Mouse (Mus musculus): ENCODE data around the gene Ahcyl2. TPM values are rescaled to one million over a fixed set of nuclear protein-coding genes. Genes with fewer than 3 reads are reported as not detected.

The Ahcyl2 gene
- total and polyA plus RNA-seq, 3 experiments = 50.0 to 204 (median 184) TPM

DNA sequence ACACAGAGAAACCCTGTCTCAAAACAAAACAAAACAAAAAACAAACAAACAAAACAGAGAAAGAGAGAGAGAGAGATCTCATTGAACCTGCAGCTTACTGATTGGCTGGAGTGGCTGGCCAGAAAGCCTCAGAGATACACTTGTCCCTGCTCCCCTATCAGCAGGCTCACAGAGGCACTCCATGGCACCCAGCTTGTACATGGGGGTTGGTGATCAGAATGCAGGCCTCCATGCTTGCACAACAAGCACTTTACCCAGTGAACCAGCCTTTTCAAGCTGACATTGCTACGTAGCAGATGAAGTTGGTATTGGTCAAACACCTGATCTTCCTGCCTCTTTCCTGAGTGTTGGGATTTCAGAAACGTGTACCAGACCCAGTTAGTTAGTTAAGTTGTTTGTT lies 105.8 kb downstream of the Ahcyl2 start:
- Histone ChIP-seq H3K27ac (ENCODE audit: insufficient read depth, low read depth) (no peak overlapping the region), H3K79me2 (replicated peaks; ENCODE audit: control insufficient read depth, extremely low read depth, insufficient read depth, poor library complexity, severe bottlenecking) (no peaks in the 10 kb centered on the region), H3K27me3 (replicated peaks) (no peaks in the 10 kb centered on the region), H3K36me3 (replicated peaks in 1 of 2; ENCODE audit: control insufficient read depth in 1 of 2, insufficient read depth in 1 of 2, low read length in 1 of 2) (peaks cover 17 to 87% of the 10 kb centered on the region in 2 experiments), H3K4me3 (replicated peaks in 1 of 3; ENCODE audit: low read depth in 2 of 3, low read length in 2 of 3, poor library complexity in 1 of 3) (no peak overlapping the region), H3K4me2 (ENCODE audit: insufficient read depth, low read depth, poor library complexity, severe bottlenecking) (no peak overlapping the region), H3K4me1 (ENCODE audit: control insufficient read depth in 1 of 2, insufficient read depth in 2 of 2) (peaks cover 0 to 9% of the 10 kb centered on the region in 2 experiments; a peak in 1 of 4 replicates), H3K9me3 (replicated peaks; ENCODE audit: low read length) (peaks cover 4% of the 10 kb centered on the region), H3K9ac (ENCODE audit: insufficient read depth, low read depth) (no peak overlapping the region)
- dilution Hi-C loops (cut with MboI; ENCODE audit: extremely low pct_ligation_motif_present, extremely low pct_unique_long_range_greater_than_20kb, low sequenced_read_pairs) (no loop called here), in situ Hi-C loops (cut with MboI; ENCODE audit: low pct_ligation_motif_present, low pct_unique_long_range_greater_than_20kb, low sequenced_read_pairs) (no loop called here)
- DNase-seq (ENCODE audit: extremely low read depth) = no peak
- TF ChIP-seq BHLHE40 (IDR thresholded peaks at IDR 0.05; ENCODE audit: low read depth, low read length) (no peak), HCFC1 (IDR thresholded peaks at IDR 0.05; ENCODE audit: low read depth, low read length) (no peak), MAFK (IDR thresholded peaks at IDR 0.05; ENCODE audit: insufficient replicate concordance, low read length) (no peak), NRF1 (IDR thresholded peaks at IDR 0.05; ENCODE audit: low read depth, low read length) (no peak), ZMIZ1 (IDR thresholded peaks at IDR 0.05; ENCODE audit: low read depth, low read length) (no peak), MEF2A (IDR thresholded peaks at IDR 0.05; ENCODE audit: borderline replicate concordance, low read depth, low read length) (no peak)

GRCm38 (mm10) chr6:29875576-29875975 lies 107.8 kb downstream of the Ahcyl2 start:
- Histone ChIP-seq H3K9ac (ENCODE audit: insufficient read depth, low read depth) (no peak overlapping the region), H3K9me3 (replicated peaks; ENCODE audit: low read length) (no peaks in the 10 kb centered on the region), H3K27ac (ENCODE audit: insufficient read depth, low read depth) (no peak overlapping the region), H3K36me3 (replicated peaks in 1 of 2; ENCODE audit: control insufficient read depth in 1 of 2, insufficient read depth in 1 of 2, low read length in 1 of 2) (peaks cover 20 to 90% of the 10 kb centered on the region in 2 experiments), H3K27me3 (replicated peaks) (no peaks in the 10 kb centered on the region), H3K4me2 (ENCODE audit: insufficient read depth, low read depth, poor library complexity, severe bottlenecking) (no peak overlapping the region), H3K4me3 (replicated peaks in 1 of 3; ENCODE audit: low read depth in 2 of 3, low read length in 2 of 3, poor library complexity in 1 of 3) (no peak overlapping the region), H3K79me2 (replicated peaks; ENCODE audit: control insufficient read depth, extremely low read depth, insufficient read depth, poor library complexity, severe bottlenecking) (no peaks in the 10 kb centered on the region), H3K4me1 (ENCODE audit: control insufficient read depth in 1 of 2, insufficient read depth in 2 of 2) (peaks cover 0 to 21% of the 10 kb centered on the region in 2 experiments; a peak in 2 of 4 replicates)
- dilution Hi-C loops (cut with MboI; ENCODE audit: extremely low pct_ligation_motif_present, extremely low pct_unique_long_range_greater_than_20kb, low sequenced_read_pairs) (no loop called here), in situ Hi-C loops (cut with MboI; ENCODE audit: low pct_ligation_motif_present, low pct_unique_long_range_greater_than_20kb, low sequenced_read_pairs) (no loop called here)
- DNase-seq (ENCODE audit: extremely low read depth) = no peak
- TF ChIP-seq ZNF384 (IDR thresholded peaks at IDR 0.05; ENCODE audit: low read depth, low read length) = no peak
- TF ChIP-seq CTCF (conservative IDR thresholded peaks at IDR 0.05 in 1 of 2, IDR thresholded peaks at IDR 0.05 in 1 of 2; ENCODE audit: low read depth in 2 of 2, low read length in 2 of 2) = no peak
- no peak for TF ChIP-seq MEF2A (IDR thresholded peaks at IDR 0.05; ENCODE audit: borderline replicate concordance, low read depth, low read length)
- TF ChIP-seq RCOR1 (conservative IDR thresholded peaks at IDR 0.05; ENCODE audit: low read depth, low read length) = no peak
- no peak for TF ChIP-seq NRF1 (IDR thresholded peaks at IDR 0.05; ENCODE audit: low read depth, low read length)
- no peak for TF ChIP-seq HCFC1 (IDR thresholded peaks at IDR 0.05; ENCODE audit: low read depth, low read length)
- no peak for TF ChIP-seq UBTF (IDR thresholded peaks at IDR 0.05; ENCODE audit: low read depth, low read length)
- TF ChIP-seq ETS1 (conservative IDR thresholded peaks at IDR 0.05; ENCODE audit: low read depth, low read length) = no peak
- TF ChIP-seq EP300 (IDR thresholded peaks at IDR 0.05; ENCODE audit: low read length) = no peak
- TF ChIP-seq KAT2A (IDR thresholded peaks at IDR 0.05; ENCODE audit: insufficient replicate concordance, low read length) = no peak
- TF ChIP-seq ZMIZ1 (IDR thresholded peaks at IDR 0.05; ENCODE audit: low read depth, low read length) = no peak
- TF ChIP-seq MAX (IDR thresholded peaks at IDR 0.05; ENCODE audit: low read length) = no peak
- no peak for TF ChIP-seq TCF12 (IDR thresholded peaks at IDR 0.05; ENCODE audit: low read depth, low read length)
- no peak for TF ChIP-seq MAZ (IDR thresholded peaks at IDR 0.05; ENCODE audit: low read depth, low read length)
- TF ChIP-seq MYC (IDR thresholded peaks at IDR 0.05; ENCODE audit: low read depth, low read length) = no peak
- no peak for TF ChIP-seq SMC3 (IDR thresholded peaks at IDR 0.05; ENCODE audit: low read depth, low read length)
- TF ChIP-seq ZKSCAN1 (IDR thresholded peaks at IDR 0.05; ENCODE audit: borderline replicate concordance, low read depth, low read length) = no peak
- no peak for TF ChIP-seq USF2 (conservative IDR thresholded peaks at IDR 0.05; ENCODE audit: low read depth, low read length)
- no peak for TF ChIP-seq POLR2AphosphoS2 (IDR thresholded peaks at IDR 0.05; ENCODE audit: low read depth, low read length)
- TF ChIP-seq BHLHE40 (IDR thresholded peaks at IDR 0.05; ENCODE audit: low read depth, low read length) = no peak

Measured in CH12.LX (cell line).